Mouse (Mus musculus): ENCODE data around the gene Tbc1d22a. TPM values are rescaled to one million over a fixed set of nuclear protein-coding genes. Genes with fewer than 3 reads are reported as not detected.

Gene Tbc1d22a
- polyA plus RNA-seq, 1 experiment from 2014 or later: 11.9 TPM

DNA sequence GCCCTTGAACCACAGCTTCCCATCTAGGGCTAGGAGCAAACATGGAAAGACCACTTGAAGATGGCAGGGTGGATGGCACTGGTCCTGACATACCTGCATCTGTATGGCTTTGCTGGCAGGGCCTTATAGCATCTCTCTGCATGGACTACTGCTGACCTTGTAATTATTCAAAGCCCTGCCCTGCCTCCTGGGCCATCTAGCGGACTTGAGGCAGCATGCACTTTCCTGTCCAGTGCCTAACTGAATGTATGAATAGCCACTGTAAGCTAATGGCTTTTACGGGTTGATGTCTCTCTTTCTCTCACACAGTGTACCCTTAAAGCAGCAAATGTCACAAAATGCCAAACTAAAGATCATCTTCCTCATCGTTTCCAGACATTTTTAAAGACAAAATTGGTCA lies 245.2 kb downstream of the Tbc1d22a start:
- Histone ChIP-seq H3K36me3 (ENCODE audit: control insufficient read depth, insufficient read depth, low read length) (no peaks in the 10 kb centered on the region), H3K4me1 (ENCODE audit: control insufficient read depth, insufficient read depth, low read length) (no peaks in the 10 kb centered on the region), H3K9me3 (ENCODE audit: control insufficient read depth, low read length) (no peaks in the 10 kb centered on the region), H3K27me3 (ENCODE audit: control insufficient read depth, insufficient read depth, low read length) (no peaks in the 10 kb centered on the region), H3K4me3 (replicated peaks; ENCODE audit: low read depth, low read length) (no peak overlapping the region), H3K4me2 (ENCODE audit: low read length) (no peak overlapping the region), H3K27ac (replicated peaks; ENCODE audit: low read depth, low read length) (no peak overlapping the region), H3K9ac (replicated peaks; ENCODE audit: low read length) (no peak overlapping the region)
- WGBS: 65% methylated on average over 3 of the region's 3 CpGs
- ATAC-seq (ENCODE audit: low FRiP score, low TSS enrichment) (no peak), DNase-seq (peak; percentile 40)

DNA sequence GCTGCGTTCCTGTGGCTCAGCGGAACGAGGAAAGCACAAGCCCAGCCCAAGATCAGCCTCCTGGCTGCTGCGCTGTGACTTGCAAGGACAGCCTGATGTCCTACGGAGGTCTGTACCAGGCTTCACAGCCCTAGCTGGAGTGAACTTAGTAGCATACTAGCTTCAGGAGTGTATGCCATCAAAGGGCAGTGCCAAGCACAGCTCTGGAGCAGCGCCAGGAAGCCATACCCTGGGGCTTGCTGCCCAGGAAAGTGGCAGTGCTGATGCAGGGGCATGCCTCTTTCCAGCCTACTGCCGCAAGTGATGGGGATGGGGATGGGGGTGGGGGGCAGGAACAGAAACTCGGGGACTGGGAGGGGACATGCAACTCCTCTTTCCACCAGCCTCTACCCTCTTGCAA lies 248.4 kb downstream of the Tbc1d22a start:
- Histone ChIP-seq H3K4me3 (replicated peaks; ENCODE audit: low read depth, low read length) (no peak overlapping the region), H3K27ac (replicated peaks; ENCODE audit: low read depth, low read length) (0 out of 2 replicates have a peak overlapping the region, but pooled peaks have one; percentile 13), H3K9ac (replicated peaks; ENCODE audit: low read length) (no peak overlapping the region), H3K27me3 (ENCODE audit: control insufficient read depth, insufficient read depth, low read length) (no peaks in the 10 kb centered on the region), H3K36me3 (ENCODE audit: control insufficient read depth, insufficient read depth, low read length) (no peaks in the 10 kb centered on the region), H3K9me3 (ENCODE audit: control insufficient read depth, low read length) (no peaks in the 10 kb centered on the region), H3K4me1 (ENCODE audit: control insufficient read depth, insufficient read depth, low read length) (no peaks in the 10 kb centered on the region), H3K4me2 (ENCODE audit: low read length) (no peak overlapping the region)
- no peak for ATAC-seq (ENCODE audit: low FRiP score, low TSS enrichment)
- peak; percentile 38 for DNase-seq
- 84% methylated on average over 8 of the region's 8 CpGs for WGBS

DNA sequence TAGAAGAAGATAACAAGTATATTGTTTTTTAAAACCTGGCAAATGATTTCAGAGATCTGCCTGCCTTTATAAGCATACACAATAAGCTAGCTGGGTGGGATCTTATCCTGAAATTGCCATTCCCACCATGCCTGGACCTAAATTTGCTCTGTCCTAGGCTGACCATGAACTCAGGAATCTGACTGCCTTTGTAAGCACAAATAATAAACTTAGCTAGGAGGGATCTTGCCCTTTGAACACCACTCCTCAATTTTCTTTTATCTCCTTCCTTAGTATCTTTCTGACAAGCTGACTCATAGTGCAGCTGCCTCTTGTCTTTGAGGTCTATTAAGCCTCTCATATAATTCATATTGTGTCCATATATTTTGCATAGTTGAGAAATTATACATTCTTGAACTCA lies 253.8 kb downstream of the Tbc1d22a start:
- DNase-seq: no peak
- H3K4me2 ChIP-seq (ENCODE audit: low read length): no peak overlapping the region
- peaks cover 9% of the 10 kb centered on the region for H3K9me3 ChIP-seq (ENCODE audit: control insufficient read depth, low read length)
- H3K4me1 ChIP-seq (ENCODE audit: control insufficient read depth, insufficient read depth, low read length): no peaks in the 10 kb centered on the region
- no peak overlapping the region for H3K4me3 ChIP-seq (replicated peaks; ENCODE audit: low read depth, low read length)
- H3K27ac ChIP-seq (replicated peaks; ENCODE audit: low read depth, low read length): no peak overlapping the region
- no peaks in the 10 kb centered on the region for H3K27me3 ChIP-seq (ENCODE audit: control insufficient read depth, insufficient read depth, low read length)
- H3K36me3 ChIP-seq (ENCODE audit: control insufficient read depth, insufficient read depth, low read length): no peaks in the 10 kb centered on the region
- no peak overlapping the region for H3K9ac ChIP-seq (replicated peaks; ENCODE audit: low read length)
- ATAC-seq (ENCODE audit: low FRiP score, low TSS enrichment): no peak

DNA sequence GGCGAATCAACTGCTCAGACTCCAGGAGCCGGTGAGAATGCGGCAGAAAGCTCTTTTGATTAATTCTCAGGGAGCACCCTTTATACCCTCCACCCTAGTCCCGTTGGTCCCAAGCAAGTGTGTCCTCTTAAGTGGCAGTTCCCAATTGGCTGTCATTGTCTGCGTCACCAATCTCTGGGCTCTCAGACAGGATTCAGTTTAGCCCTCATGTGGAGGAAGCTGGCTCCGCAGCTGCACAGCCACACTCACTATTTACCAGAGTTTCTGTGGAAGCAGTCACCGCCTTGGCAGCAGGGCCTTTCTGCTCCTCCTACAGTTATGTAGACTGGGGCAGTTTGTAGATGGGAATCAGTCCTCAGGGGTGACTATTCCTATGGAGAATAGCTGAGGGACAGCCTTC lies 256.9 kb downstream of the Tbc1d22a start:
- DNase-seq: no peak
- Histone ChIP-seq H3K9ac (replicated peaks; ENCODE audit: low read length) (no peak overlapping the region), H3K4me3 (replicated peaks; ENCODE audit: low read depth, low read length) (no peak overlapping the region), H3K36me3 (ENCODE audit: control insufficient read depth, insufficient read depth, low read length) (no peaks in the 10 kb centered on the region), H3K9me3 (ENCODE audit: control insufficient read depth, low read length) (peaks cover 9% of the 10 kb centered on the region), H3K27ac (replicated peaks; ENCODE audit: low read depth, low read length) (no peak overlapping the region), H3K4me1 (ENCODE audit: control insufficient read depth, insufficient read depth, low read length) (no peaks in the 10 kb centered on the region), H3K27me3 (ENCODE audit: control insufficient read depth, insufficient read depth, low read length) (no peaks in the 10 kb centered on the region), H3K4me2 (ENCODE audit: low read length) (no peak overlapping the region)
- 75% methylated on average over 7 of the region's 7 CpGs for whole genome bisulfite sequencing
- no peak for ATAC-seq (ENCODE audit: low FRiP score, low TSS enrichment)

DNA sequence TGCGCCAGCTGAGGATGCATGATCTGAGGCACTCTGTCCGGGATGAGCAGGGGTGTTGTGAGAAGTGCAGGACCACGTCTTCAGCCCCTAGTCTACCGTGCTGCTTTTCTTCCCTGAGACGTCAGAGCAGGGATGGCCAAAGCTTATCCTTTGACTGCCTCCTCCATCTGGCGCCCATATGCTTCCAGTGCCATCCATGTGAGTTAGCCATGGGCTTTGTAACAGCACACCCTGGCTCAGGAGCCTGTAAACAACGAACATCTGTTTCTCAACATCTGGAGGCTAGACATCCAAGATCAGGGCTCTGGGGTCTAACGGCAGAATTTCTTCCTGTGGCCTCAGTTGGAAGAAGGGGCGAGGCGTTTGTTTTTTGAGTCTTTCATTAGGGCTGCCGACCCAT lies 259.2 kb downstream of the Tbc1d22a start:
- Histone ChIP-seq H3K4me1 (ENCODE audit: control insufficient read depth, insufficient read depth, low read length) (0 out of 2 replicates have a peak, but pooled peaks cover 13% of the 10 kb centered on the region), H3K4me3 (replicated peaks; ENCODE audit: low read depth, low read length) (no peak overlapping the region), H3K36me3 (ENCODE audit: control insufficient read depth, insufficient read depth, low read length) (no peaks in the 10 kb centered on the region), H3K4me2 (ENCODE audit: low read length) (no peak overlapping the region), H3K9ac (replicated peaks; ENCODE audit: low read length) (no peak overlapping the region), H3K27ac (replicated peaks; ENCODE audit: low read depth, low read length) (no peak overlapping the region), H3K27me3 (ENCODE audit: control insufficient read depth, insufficient read depth, low read length) (no peaks in the 10 kb centered on the region), H3K9me3 (ENCODE audit: control insufficient read depth, low read length) (peaks cover 7% of the 10 kb centered on the region)
- ATAC-seq (ENCODE audit: low FRiP score, low TSS enrichment) (no peak), DNase-seq (no peak)
- 77% methylated on average over 11 of the region's 11 CpGs for WGBS

DNA sequence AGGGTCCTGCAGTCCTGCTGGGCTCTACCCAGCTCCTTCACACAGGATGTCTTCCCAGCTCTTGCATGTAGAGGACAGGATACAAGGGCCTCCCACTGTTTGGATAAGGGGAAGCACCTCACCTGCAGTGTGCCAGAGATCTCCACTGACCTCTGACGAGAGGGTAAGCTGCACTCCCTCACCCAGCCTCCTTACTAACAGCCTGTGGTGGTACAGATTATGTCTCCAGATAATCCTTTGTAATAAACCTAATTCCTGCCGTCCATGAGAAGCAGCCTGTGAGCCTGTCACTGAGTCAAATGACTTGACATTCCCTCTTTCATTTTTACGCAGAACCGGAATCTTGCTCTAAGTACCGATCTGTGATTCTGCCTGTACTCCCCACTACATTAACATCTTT lies 260.7 kb downstream of the Tbc1d22a start:
- H3K4me1 ChIP-seq (ENCODE audit: control insufficient read depth, insufficient read depth, low read length): 0 out of 2 replicates have a peak, but pooled peaks cover 16% of the 10 kb centered on the region
- no peak overlapping the region for H3K4me2 ChIP-seq (ENCODE audit: low read length)

DNA sequence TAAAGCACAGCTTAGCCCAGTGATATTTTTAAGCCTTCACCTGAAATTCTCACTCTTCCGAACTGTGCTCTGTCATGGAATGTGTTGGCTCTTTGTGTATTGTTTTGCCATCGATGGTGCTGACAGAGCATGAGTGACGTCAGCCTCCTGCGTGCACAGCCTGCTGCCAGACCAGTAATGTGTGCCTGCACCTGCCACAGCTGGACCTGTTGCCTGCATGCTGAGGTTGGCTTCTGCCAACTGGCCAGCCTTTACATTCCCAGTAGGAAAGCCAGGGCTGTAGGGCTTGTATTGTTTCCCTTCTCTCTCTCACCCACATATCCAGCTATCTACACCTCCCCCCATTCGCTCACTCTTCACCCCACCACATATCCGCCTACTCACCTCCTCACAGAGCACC lies 262.2 kb downstream of the Tbc1d22a start:
- H3K4me1 ChIP-seq (ENCODE audit: control insufficient read depth, insufficient read depth, low read length): 0 out of 2 replicates have a peak, but pooled peaks cover 16% of the 10 kb centered on the region
- no peaks in the 10 kb centered on the region for H3K9me3 ChIP-seq (ENCODE audit: control insufficient read depth, low read length)
- ATAC-seq (ENCODE audit: low FRiP score, low TSS enrichment): no peak
- no peak for DNase-seq
- no peak overlapping the region for H3K9ac ChIP-seq (replicated peaks; ENCODE audit: low read length)
- H3K4me2 ChIP-seq (ENCODE audit: low read length): no peak overlapping the region
- no peaks in the 10 kb centered on the region for H3K27me3 ChIP-seq (ENCODE audit: control insufficient read depth, insufficient read depth, low read length)
- H3K4me3 ChIP-seq (replicated peaks; ENCODE audit: low read depth, low read length): no peak overlapping the region
- 72% methylated on average over 6 of the region's 6 CpGs for WGBS
- no peak overlapping the region; the same call in 1 of the 2 replicates for H3K27ac ChIP-seq (replicated peaks; ENCODE audit: low read depth, low read length)
- H3K36me3 ChIP-seq (ENCODE audit: control insufficient read depth, insufficient read depth, low read length): no peaks in the 10 kb centered on the region

More for the DNA sequence above, 260.7 kb downstream of the Tbc1d22a start:
- no peak overlapping the region for H3K4me3 ChIP-seq (replicated peaks; ENCODE audit: low read depth, low read length)
- H3K27me3 ChIP-seq (ENCODE audit: control insufficient read depth, insufficient read depth, low read length): no peaks in the 10 kb centered on the region
- no peak overlapping the region for H3K9ac ChIP-seq (replicated peaks; ENCODE audit: low read length)
- no peak for ATAC-seq (ENCODE audit: low FRiP score, low TSS enrichment)
- no peak for DNase-seq
- no peaks in the 10 kb centered on the region for H3K9me3 ChIP-seq (ENCODE audit: control insufficient read depth, low read length)
- H3K36me3 ChIP-seq (ENCODE audit: control insufficient read depth, insufficient read depth, low read length): no peaks in the 10 kb centered on the region
- no peak overlapping the region for H3K27ac ChIP-seq (replicated peaks; ENCODE audit: low read depth, low read length)
- 49% methylated on average over 5 of the region's 5 CpGs for WGBS

DNA sequence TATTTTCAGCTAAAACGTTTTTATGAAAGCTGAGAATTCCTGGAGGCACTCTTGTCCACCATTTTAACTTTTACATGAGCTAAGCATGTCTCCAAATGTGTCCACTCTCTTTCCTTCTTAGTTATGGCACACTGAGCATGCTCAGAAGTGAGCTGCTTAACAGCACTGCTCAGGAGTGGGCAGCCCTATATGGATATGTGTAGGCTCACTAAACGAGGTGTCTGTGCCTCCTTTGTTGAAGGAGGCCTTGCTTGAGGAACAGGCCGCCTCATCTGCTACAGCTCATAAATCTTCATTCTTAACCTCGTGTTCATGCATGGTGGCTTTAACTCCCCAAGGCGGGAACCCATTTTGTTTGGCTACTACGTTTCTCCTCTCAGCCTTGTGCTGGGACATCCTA lies 262.8 kb downstream of the Tbc1d22a start:
- no peak for DNase-seq
- Histone ChIP-seq H3K4me2 (ENCODE audit: low read length) (no peak overlapping the region), H3K4me1 (ENCODE audit: control insufficient read depth, insufficient read depth, low read length) (0 out of 2 replicates have a peak, but pooled peaks cover 16% of the 10 kb centered on the region), H3K27ac (replicated peaks; ENCODE audit: low read depth, low read length) (no peak overlapping the region), H3K36me3 (ENCODE audit: control insufficient read depth, insufficient read depth, low read length) (no peaks in the 10 kb centered on the region), H3K27me3 (ENCODE audit: control insufficient read depth, insufficient read depth, low read length) (no peaks in the 10 kb centered on the region), H3K9ac (replicated peaks; ENCODE audit: low read length) (no peak overlapping the region), H3K9me3 (ENCODE audit: control insufficient read depth, low read length) (no peaks in the 10 kb centered on the region), H3K4me3 (replicated peaks; ENCODE audit: low read depth, low read length) (no peak overlapping the region)
- 52% methylated on average over 6 of the region's 6 CpGs for WGBS
- ATAC-seq (ENCODE audit: low FRiP score, low TSS enrichment): no peak

DNA sequence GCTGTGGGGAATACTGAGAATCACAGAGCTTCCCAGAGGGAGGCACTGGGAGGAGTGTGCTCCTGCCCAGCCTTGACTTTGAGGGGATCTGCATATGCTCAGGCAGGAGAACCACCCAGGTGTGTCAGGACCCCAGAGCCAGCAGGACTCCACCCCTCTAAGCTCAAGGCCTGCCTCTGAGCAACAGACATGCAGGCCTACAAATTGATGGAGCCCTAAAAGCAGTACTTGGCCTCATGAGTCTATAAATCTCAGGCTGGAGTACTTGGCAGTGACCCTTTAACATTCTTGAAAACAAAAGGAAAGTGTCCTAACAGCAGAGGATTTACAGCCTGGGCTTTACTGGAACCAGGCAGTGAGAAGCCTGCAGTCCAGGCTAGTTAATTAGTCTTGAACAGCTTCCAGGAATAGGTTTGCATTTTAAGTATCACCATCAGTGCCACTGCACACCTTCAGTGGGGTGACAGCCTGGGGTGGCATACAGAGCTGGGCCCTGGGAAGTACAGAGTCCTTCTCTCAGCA lies 263.3 kb downstream of the Tbc1d22a start:
- H3K27ac ChIP-seq (replicated peaks; ENCODE audit: low read depth, low read length): no peak overlapping the region

More for the DNA sequence above, 263.3 kb downstream of the Tbc1d22a start:
- Histone ChIP-seq H3K9me3 (ENCODE audit: control insufficient read depth, low read length) (no peaks in the 10 kb centered on the region), H3K4me3 (replicated peaks; ENCODE audit: low read depth, low read length) (no peak overlapping the region), H3K4me2 (ENCODE audit: low read length) (no peak overlapping the region), H3K9ac (replicated peaks; ENCODE audit: low read length) (no peak overlapping the region), H3K27me3 (ENCODE audit: control insufficient read depth, insufficient read depth, low read length) (no peaks in the 10 kb centered on the region), H3K36me3 (ENCODE audit: control insufficient read depth, insufficient read depth, low read length) (no peaks in the 10 kb centered on the region), H3K4me1 (ENCODE audit: control insufficient read depth, insufficient read depth, low read length) (0 out of 2 replicates have a peak, but pooled peaks cover 16% of the 10 kb centered on the region)
- DNase-seq: no peak
- no peak for ATAC-seq (ENCODE audit: low FRiP score, low TSS enrichment)

Measured in midbrain, embryonic 14.5 days (tissue).